Mouse (Mus musculus) lung, adult 2 months (tissue): ENCODE measurements at regions not wholly inside any gene's neighbourhood (a gene's known extent, or its start where the extent isn't known, plus 50 kb on each side); places are given as distances from the start of the nearest gene placed in this dataset.

Source experiments
- DNase-seq: peaks from one replicate; pipeline ENCODE4 v3.0.0; 2022
- H3K4me1 ChIP-seq: fragments of 200-500 bp; 2 replicates; pipeline ENCODE4 v1.6.1; 2011; ENCODE audit warnings: low read length; ENCODE audit not compliant: control insufficient read depth, insufficient read depth
- H3K4me3 ChIP-seq: fragments of 200-500 bp; replicated peaks from 2 replicates; pipeline ENCODE3; 2011; ENCODE audit warnings: low read depth, mild to moderate bottlenecking, control low read depth, low read length; ENCODE audit errors: extremely low read depth
- CTCF ChIP-seq: fragments of 200-500 bp; IDR thresholded peaks from 2 replicates; pipeline ENCODE4 v1.5.1; 2011; ENCODE audit warnings: mild to moderate bottlenecking, low read length, control low read depth; ENCODE audit not compliant: insufficient read depth
- POLR2A ChIP-seq: fragments of 200-500 bp; IDR thresholded peaks from 2 replicates; pipeline ENCODE4 v1.6.1; 2011; ENCODE audit warnings: low read depth, mild to moderate bottlenecking, control low read depth, low read length, borderline replicate concordance; ENCODE audit errors: extremely low read depth
- WGBS: fragments of 180-500 bp; shearing (Covaris S2); methylation state at CpG from one replicate; pipeline ENCODE4 v1.1.7; 2018; 5-methylcytosine and 5-hydroxymethylcytosine counted together

DNA sequence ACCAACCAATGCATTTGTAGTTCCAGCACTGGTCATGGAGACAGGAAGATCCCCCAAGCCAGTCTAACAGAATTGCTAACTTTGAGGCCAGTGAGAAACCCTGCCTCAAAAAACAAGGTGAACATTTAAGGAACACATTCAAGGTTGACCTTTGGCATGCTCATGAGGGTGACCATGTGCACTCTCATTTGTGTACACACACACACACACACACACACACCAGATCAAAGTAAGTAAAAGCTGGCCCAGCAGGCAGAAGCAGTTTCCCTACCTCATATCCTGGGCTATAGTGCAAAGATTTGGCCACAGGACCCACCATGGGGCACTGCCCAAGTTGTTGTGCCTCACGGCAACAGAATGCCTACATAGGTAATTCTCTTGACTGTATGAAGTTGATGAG lies 173.4 kb downstream of the Emx2 start:
- H3K4me3 ChIP-seq: no peak overlapping the region
- TF ChIP-seq POLR2A: no peak
- TF ChIP-seq CTCF: no peak
- no peaks in the 10 kb centered on the region for H3K4me1 ChIP-seq
- WGBS: 88% methylated on average over 1 of the region's 1 CpGs
- DNase-seq: no peak

DNA sequence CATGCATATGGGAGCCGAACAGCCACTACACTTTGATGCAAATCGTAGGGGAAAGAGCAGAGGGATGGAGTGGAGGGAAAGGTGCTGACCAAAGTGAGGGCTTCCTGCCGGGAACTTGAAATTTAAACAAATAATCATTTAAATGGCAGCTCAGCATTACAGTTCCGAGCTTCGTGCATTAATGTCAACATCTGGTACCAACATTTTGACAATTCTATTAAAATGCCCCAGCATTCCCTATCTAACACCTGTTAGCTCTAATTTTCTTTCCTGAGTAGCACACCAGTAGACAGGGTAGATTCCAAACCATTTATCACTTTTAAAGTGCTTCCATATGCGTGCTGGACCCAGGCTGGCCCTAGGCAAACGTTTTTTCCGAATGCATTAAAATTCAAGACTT lies 178.1 kb downstream of the Emx2 start:
- H3K4me3 ChIP-seq: no peak overlapping the region
- H3K4me1 ChIP-seq: no peaks in the 10 kb centered on the region
- TF ChIP-seq CTCF: no peak
- no peak for TF ChIP-seq POLR2A
- WGBS: 34% methylated on average over 8 of the region's 8 CpGs
- DNase-seq: no peak

DNA sequence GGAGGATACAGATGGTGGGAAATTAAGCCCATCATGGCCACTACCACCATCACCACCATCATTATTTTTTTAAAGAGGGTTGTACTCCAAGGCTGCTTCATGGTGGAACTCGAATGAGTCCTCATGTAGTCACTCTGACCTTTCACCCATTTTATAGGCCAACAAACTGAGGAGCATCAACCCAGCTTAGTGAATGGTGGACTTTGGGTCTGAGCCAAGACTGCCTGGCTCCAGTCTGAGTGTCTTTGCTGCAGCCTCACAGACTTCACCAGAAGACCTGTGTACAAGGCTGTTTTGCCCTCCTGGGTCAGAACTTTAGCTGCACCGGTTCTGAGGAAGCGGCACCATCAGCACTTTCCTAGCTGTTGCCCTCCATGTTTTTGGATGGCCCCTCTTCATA lies 184.4 kb downstream of the Emx2 start:
- H3K4me3 ChIP-seq: no peak overlapping the region
- no peaks in the 10 kb centered on the region for H3K4me1 ChIP-seq
- DNase-seq: no peak
- TF ChIP-seq CTCF (no peak), POLR2A (no peak)
- WGBS: 83% methylated on average over 3 of the region's 3 CpGs

DNA sequence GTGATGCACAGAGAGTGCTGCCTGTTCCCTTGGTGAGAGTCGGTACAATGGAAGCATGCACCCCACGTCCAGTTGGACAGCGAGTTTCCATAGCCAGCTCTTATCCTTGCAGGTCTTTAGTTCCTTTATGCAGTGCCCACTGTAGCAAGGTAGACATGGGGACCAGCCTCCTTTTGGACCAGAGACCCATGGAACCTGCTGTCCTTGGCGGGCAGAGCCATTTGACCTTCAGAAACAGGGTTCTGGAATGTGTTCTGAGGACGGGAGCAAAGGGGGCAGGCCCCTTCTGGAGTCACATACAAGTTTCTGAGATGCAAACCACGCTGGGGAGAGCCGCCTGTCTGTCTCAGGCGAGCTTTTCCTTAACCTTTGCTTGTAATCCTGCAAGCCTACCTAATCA lies 188.1 kb downstream of the Emx2 start:
- no peak for DNase-seq
- H3K4me1 ChIP-seq: no peaks in the 10 kb centered on the region
- no peak overlapping the region for H3K4me3 ChIP-seq
- WGBS: 69% methylated on average over 8 of the region's 8 CpGs
- TF ChIP-seq POLR2A: no peak
- no peak for TF ChIP-seq CTCF

DNA sequence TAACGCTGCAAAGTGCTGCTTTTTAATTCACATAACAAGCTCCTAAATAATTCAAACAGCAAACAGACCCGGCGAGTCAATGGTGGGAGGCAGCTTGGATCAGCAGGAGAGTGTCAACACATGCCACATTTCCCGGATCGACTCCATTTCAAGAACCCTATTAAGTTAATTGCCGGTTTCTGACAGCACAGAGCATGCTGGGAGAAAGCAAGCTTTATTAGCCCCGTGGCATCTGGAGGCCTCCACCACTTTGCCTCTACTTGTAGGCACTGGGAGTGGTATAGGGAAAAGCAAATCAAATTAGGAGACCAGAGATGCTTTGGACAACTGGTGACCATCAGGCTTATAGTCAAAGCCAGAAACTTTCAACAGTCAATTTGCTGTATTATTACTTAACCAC lies 188.5 kb downstream of the Emx2 start:
- no peaks in the 10 kb centered on the region for H3K4me1 ChIP-seq
- WGBS: 71% methylated on average over 7 of the region's 7 CpGs
- TF ChIP-seq POLR2A (no peak), CTCF (no peak)
- DNase-seq: no peak
- no peak overlapping the region for H3K4me3 ChIP-seq

DNA sequence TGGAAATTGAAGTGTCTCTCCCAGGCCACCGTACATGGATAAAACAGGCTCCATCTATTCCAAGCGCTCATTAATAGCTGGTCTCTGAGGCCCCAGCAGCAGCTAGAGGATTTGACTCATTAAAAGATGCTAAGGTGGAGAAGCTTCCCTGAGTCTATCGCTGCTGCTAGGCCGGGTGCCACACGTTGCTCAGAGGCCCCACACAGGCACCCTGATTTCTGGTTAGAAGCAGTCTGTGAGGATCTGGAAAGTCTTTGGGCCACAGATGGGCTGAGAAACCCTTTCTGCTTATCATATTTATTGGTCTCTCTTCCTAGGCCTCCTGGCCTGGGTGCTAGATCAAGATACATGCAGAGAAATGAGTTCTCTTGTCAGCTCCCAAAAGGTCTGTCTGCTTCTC lies 191.2 kb downstream of the Emx2 start:
- no peak for TF ChIP-seq CTCF
- TF ChIP-seq POLR2A: no peak
- Histone ChIP-seq H3K4me3 (no peak overlapping the region), H3K4me1 (no peaks in the 10 kb centered on the region)
- no peak for DNase-seq
- 84% methylated on average over 5 of the region's 5 CpGs for WGBS

DNA sequence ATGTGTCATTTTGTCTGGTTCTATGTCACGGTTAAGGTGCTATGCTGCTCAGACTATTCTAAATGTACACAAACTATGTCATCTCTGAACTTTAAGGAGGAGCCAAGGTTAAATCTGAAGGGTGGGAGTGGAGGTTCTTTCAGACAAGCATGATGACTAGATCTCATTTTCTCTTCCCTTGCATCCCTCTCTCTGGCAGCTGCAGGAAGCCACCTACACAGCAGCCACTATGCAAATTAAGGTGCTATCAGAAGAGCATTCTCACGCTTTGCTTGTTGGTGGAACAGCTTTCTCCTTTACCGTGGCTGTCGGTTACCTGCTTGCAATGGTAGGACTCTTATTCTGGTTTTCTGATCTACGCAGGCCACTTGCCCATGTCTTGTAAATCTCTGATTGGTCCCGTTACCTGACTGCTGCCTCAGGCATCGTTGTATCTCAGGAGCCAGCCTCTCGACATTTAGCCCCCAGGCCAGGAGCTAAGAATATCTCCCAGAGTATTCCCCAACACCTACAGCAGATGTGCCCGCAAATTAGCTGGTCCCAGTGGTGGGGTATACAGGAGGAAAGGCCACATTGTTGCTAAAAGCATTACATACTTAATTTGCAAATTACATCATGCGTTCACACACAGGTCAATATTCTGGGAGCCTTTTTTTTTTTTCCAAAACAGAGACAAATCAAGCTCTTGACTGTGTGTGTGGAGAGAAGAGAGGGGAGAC lies 192.6 kb downstream of the Emx2 start:
- 70% methylated on average over 10 of the region's 10 CpGs for WGBS
- TF ChIP-seq CTCF (no peak), POLR2A (no peak)
- DNase-seq: no peak
- H3K4me1 ChIP-seq: no peaks in the 10 kb centered on the region
- no peak overlapping the region for H3K4me3 ChIP-seq

DNA sequence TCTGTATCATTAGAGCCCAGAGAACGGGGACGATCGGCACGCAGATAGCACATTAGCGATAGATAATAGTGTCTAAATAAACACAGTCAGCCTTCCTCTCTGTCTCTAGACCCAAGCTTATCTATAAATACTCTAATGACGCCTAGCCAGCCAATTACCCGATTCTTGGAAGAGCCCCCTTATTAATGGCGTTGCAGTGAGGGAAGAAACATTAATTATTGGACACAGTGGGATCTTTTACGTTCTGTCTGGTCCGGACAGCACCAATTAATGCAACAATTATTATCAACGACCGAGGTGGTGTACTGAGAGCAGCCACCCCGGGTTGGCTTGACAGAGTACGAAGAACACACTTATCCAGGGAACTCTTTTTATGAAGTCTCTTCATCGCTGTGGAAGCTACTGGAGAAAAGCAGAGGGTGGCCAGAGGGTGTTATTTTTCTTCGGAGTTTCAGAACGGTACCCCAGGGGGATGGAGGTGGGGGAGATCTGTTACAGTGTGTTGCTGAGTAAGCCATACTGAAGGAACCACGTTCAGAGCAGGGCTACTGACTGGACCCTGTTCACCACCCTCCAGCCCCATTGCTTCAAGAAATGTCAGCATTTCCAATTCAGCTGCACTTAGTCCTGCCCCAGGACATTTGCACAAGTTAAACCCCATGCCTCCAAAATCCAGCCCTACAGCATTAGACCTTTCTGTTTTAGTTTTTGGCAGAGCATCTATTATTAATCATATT lies 195.6 kb downstream of the Emx2 start:
- Histone ChIP-seq H3K4me3 (no peak overlapping the region), H3K4me1 (no peaks in the 10 kb centered on the region)
- TF ChIP-seq CTCF (no peak), POLR2A (no peak)
- WGBS: 45% methylated on average over 18 of the region's 18 CpGs
- DNase-seq: no peak

DNA sequence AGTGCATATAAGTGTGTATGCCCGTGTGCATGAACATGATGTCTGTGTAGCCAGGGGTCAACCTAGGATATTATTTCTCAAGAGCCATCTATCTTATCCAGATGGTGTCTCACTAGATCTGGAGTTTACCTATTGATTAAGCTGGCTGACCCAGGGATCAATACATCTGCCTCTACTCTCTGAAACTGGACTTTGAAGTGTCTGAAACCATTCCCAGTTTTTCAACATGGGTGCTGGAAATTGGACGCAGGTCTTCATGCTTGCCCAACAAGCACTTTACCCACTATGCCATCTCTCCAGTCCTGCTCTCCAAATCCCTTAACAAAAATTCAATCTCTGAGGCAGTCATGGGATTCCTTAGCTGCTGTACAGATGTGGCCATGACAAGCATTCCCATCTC lies 197.1 kb downstream of the Emx2 start:
- WGBS: 83% methylated on average over 2 of the region's 2 CpGs
- TF ChIP-seq CTCF (no peak), POLR2A (no peak)
- Histone ChIP-seq H3K4me3 (no peak overlapping the region), H3K4me1 (no peaks in the 10 kb centered on the region)
- DNase-seq: no peak

DNA sequence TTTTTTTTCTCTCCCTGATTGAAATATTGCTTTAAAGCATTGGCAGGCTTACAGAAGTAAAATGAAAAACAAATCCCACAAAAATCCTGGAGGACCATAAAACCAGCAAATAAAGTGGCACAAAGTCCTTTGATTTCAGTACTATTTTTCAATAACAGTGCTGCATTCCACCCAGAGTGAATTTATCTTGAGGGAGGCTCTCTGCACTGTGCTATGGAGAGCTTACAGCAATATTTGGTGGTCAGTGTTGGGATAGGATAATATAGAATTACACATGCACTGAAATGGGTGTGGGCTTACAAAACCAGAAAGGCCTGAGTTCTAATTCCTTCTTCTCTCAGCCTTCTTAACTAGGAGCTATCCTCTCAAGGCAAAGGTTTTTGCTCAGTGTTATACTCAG lies 211.6 kb downstream of the Emx2 start:
- H3K4me3 ChIP-seq: no peak overlapping the region
- no peak for DNase-seq
- TF ChIP-seq CTCF (no peak), POLR2A (no peak)

More for the DNA sequence above, 211.6 kb downstream of the Emx2 start:
- no peaks in the 10 kb centered on the region for H3K4me1 ChIP-seq
